Comparison of ENCODE assay signal across 14 mouse cellular contexts in genomic region chr11:53231836-53232235, GRCm38 (mm10).
"Had no signal": no experiment of that assay in that cellular context is flagged by ENCODE, and none has a peak within 500 bp of the region (broad histone marks: within the 10 kb centered on the region; RNA-seq: fewer than 3 reads in every experiment).

No protein-coding gene starts in this region.

- H3K4me3 ChIP-seq: layer of hippocampus, adult 2 months; liver, embryonic 13.5 days; stomach, embryonic 15.5 days had no signal

- H3K4me2 ChIP-seq: liver, embryonic 13.5 days; midbrain, embryonic 11.5 days; stomach, embryonic 15.5 days had no signal

- H3K4me1 ChIP-seq: liver, embryonic 13.5 days; stomach, embryonic 15.5 days had no signal

- H3K9me3 ChIP-seq: liver, embryonic 13.5 days; stomach, embryonic 15.5 days had no signal

- H3K9ac ChIP-seq: liver, embryonic 13.5 days; stomach, embryonic 15.5 days had no signal

- DNase-seq: kidney, postnatal 25 days; liver, embryonic 13.5 days; lung, adult 2 months; lung, postnatal 14 days; lung, postnatal 4 days; midbrain, embryonic 14.5 days; right cerebral cortex, postnatal 25 days; spleen, adult 18-20 months; thymus, adult 18-20 months; thymus, postnatal 36 days had no signal

- H3K27ac ChIP-seq: kidney, postnatal 0 days; layer of hippocampus, adult 2 months; liver, embryonic 13.5 days; stomach, embryonic 15.5 days had no signal

- H3K36me3 ChIP-seq: liver, embryonic 13.5 days; stomach, embryonic 15.5 days had no signal

- H3K27me3 ChIP-seq: liver, embryonic 13.5 days; stomach, embryonic 15.5 days had no signal
